Mouse (Mus musculus) hindbrain, postnatal 0 days (tissue): ENCODE measurements around the gene Alpk1. TPM values are rescaled to one million over a fixed set of nuclear protein-coding genes. Genes with fewer than 3 reads are reported as not detected.

Experiments used
- ATAC-seq: fragments of 200-750 bp; cut with Nextera tagmentation; 2 replicates; pipeline ENCODE4 v1.8.0; 2017; ENCODE audit warnings: mild to moderate bottlenecking, moderate TSS enrichment, moderate library complexity
- DNase-seq: peaks from one replicate; pipeline ENCODE4 v3.0.0-alpha.2; 2015; ENCODE audit warnings: low spot score
- H3K27ac ChIP-seq: fragments of 300-500 bp; sonication (generic); 2 replicates; pipeline ENCODE4 v1.5.1; 2014; ENCODE audit warnings: mild to moderate bottlenecking
- H3K27me3 ChIP-seq: fragments of 300-500 bp; sonication (generic); 2 replicates; pipeline ENCODE4 v1.6.1; 2014; ENCODE audit warnings: low read length, mixed read lengths; ENCODE audit not compliant: insufficient read depth
- H3K36me3 ChIP-seq: fragments of 300-500 bp; sonication (generic); 2 replicates; pipeline ENCODE4 v1.6.1; 2014; ENCODE audit warnings: low read length, mixed read lengths; ENCODE audit not compliant: insufficient read depth
- H3K4me1 ChIP-seq: fragments of 300-500 bp; sonication (generic); 2 replicates; pipeline ENCODE4 v1.6.1; 2014; ENCODE audit warnings: antibody characterized with exemption, low read length, mixed read lengths; ENCODE audit not compliant: insufficient read depth
- H3K4me2 ChIP-seq: fragments of 300-500 bp; sonication (generic); 2 replicates; pipeline ENCODE4 v1.6.1; 2014; ENCODE audit warnings: low read depth, mild to moderate bottlenecking, low read length, moderate library complexity, mixed read lengths
- H3K4me3 ChIP-seq: fragments of 300-500 bp; sonication (generic); 2 replicates; pipeline ENCODE4 v1.5.1; 2014; ENCODE audit warnings: low read length
- H3K9ac ChIP-seq: fragments of 300-500 bp; sonication (generic); replicated peaks from 2 replicates; pipeline ENCODE4 v1.6.1; 2014; ENCODE audit warnings: mild to moderate bottlenecking, low read length, moderate library complexity, mixed read lengths
- H3K9me3 ChIP-seq: fragments of 300-500 bp; sonication (generic); 2 replicates; pipeline ENCODE4 v1.6.1; 2016; ENCODE audit warnings: low read length, mixed read lengths
- CTCF ChIP-seq: IDR thresholded peaks from 2 replicates; pipeline ENCODE4 v1.5.1; 2016; ENCODE audit warnings: antibody characterized with exemption, control low read depth, low read depth
- WGBS: fragments of 180-500 bp; shearing (Covaris S2); extraction: QIAGEN DNeasy Blood & Tissue Kit; methylation state at CpG from one replicate; pipeline ENCODE4 v1.1.7; 2014; 5-methylcytosine and 5-hydroxymethylcytosine counted together
- polyA plus RNA-seq: library from polyadenylated mRNA; unstranded; fragments of >200 nt; fragmentation: Nextera tagmentation; extraction: Ambion mirVana; gene quantifications from 2 replicates; pipeline ENCODE4 v1.2.1, GENCODE M21; 2015
- total RNA-seq: library from RNA; depleted of rRNA; stranded (reverse); fragments of >200 nt; gene quantifications from 2 replicates; pipeline ENCODE4 v1.2.3, GENCODE M21; 2014

Gene Alpk1
- total and polyA plus RNA-seq, 2 experiments from 2014 or later: 0.49 to 1.3 TPM

- Histone ChIP-seq H3K9ac (no peak overlapping the region), H3K4me1 (no peaks in the 10 kb centered on the region), H3K27me3 (no peaks in the 10 kb centered on the region), H3K4me3 (no peak overlapping the region), H3K4me2 (no peak overlapping the region), H3K36me3 (peaks cover 19% of the 10 kb centered on the region), H3K27ac (no peak overlapping the region), H3K9me3 (no peaks in the 10 kb centered on the region)
- ATAC-seq (no peak), DNase-seq (no peak)
- TF ChIP-seq CTCF: no peak
- 82% methylated on average over 11 of the region's 11 CpGs for WGBS
Observed at GRCm38 (mm10) chr3:127818694-127819663, 38.7 kb upstream of the Alpk1 start.

- H3K4me1 ChIP-seq: no peaks in the 10 kb centered on the region
- 80% methylated on average over 7 of the region's 7 CpGs for WGBS
- ATAC-seq: no peak
- no peak overlapping the region for H3K9ac ChIP-seq
- peaks cover 32% of the 10 kb centered on the region for H3K36me3 ChIP-seq
- H3K9me3 ChIP-seq: no peaks in the 10 kb centered on the region
- H3K4me3 ChIP-seq: no peak overlapping the region
- no peak overlapping the region for H3K27ac ChIP-seq
- no peak for DNase-seq
- no peak for TF ChIP-seq CTCF
- no peaks in the 10 kb centered on the region for H3K27me3 ChIP-seq
- no peak overlapping the region for H3K4me2 ChIP-seq
Observed at GRCm38 (mm10) chr3:127817120-127817683, 36.9 kb upstream of the Alpk1 start.

- Histone ChIP-seq H3K9ac (no peak overlapping the region), H3K36me3 (peaks cover 57% of the 10 kb centered on the region), H3K27me3 (no peaks in the 10 kb centered on the region), H3K4me2 (no peak overlapping the region), H3K9me3 (no peaks in the 10 kb centered on the region), H3K4me1 (no peaks in the 10 kb centered on the region), H3K27ac (no peak overlapping the region), H3K4me3 (no peak overlapping the region)
- DNase-seq: no peak
- TF ChIP-seq CTCF: no peak
- 88% methylated on average over 7 of the region's 7 CpGs for WGBS
- ATAC-seq: no peak
Observed at GRCm38 (mm10) chr3:127809103-127809502, 28.8 kb upstream of the Alpk1 start.

GRCm38 (mm10) chr3:127807846-127808245 lies 27.5 kb upstream of the Alpk1 start:
- ATAC-seq (no peak), DNase-seq (no peak)
- Histone ChIP-seq H3K4me3 (no peak overlapping the region), H3K4me2 (no peak overlapping the region), H3K4me1 (no peaks in the 10 kb centered on the region), H3K27ac (no peak overlapping the region), H3K36me3 (peaks cover 49% of the 10 kb centered on the region), H3K9me3 (no peaks in the 10 kb centered on the region), H3K9ac (no peak overlapping the region), H3K27me3 (no peaks in the 10 kb centered on the region)
- no peak for TF ChIP-seq CTCF
- 24% methylated on average over 5 of the region's 5 CpGs for WGBS

GRCm38 (mm10) chr3:127805991-127806390 lies 25.7 kb upstream of the Alpk1 start:
- DNase-seq (no peak), ATAC-seq (no peak)
- H3K36me3 ChIP-seq: peaks cover 36% of the 10 kb centered on the region; the same call in 1 of the 2 replicates
- H3K27ac ChIP-seq: no peak overlapping the region
- no peaks in the 10 kb centered on the region for H3K9me3 ChIP-seq
- no peaks in the 10 kb centered on the region for H3K4me1 ChIP-seq
- no peaks in the 10 kb centered on the region for H3K27me3 ChIP-seq
- no peak overlapping the region for H3K9ac ChIP-seq
- H3K4me2 ChIP-seq: no peak overlapping the region
- 91% methylated on average over 6 of the region's 6 CpGs for WGBS
- TF ChIP-seq CTCF: no peak
- no peak overlapping the region for H3K4me3 ChIP-seq

GRCm38 (mm10) chr3:127805071-127805470 lies 24.7 kb upstream of the Alpk1 start:
- Histone ChIP-seq H3K36me3 (peaks cover 30% of the 10 kb centered on the region; the same call in 1 of the 2 replicates), H3K9me3 (no peaks in the 10 kb centered on the region), H3K27me3 (no peaks in the 10 kb centered on the region), H3K4me3 (no peak overlapping the region), H3K4me1 (no peaks in the 10 kb centered on the region), H3K27ac (no peak overlapping the region), H3K4me2 (no peak overlapping the region), H3K9ac (no peak overlapping the region)
- no peak for TF ChIP-seq CTCF
- WGBS: 68% methylated on average over 12 of the region's 12 CpGs
- no peak for ATAC-seq
- DNase-seq: no peak

- peaks cover 25% of the 10 kb centered on the region; the same call in 1 of the 2 replicates for H3K36me3 ChIP-seq
- H3K27me3 ChIP-seq: no peaks in the 10 kb centered on the region
- ATAC-seq: no peak
- H3K4me2 ChIP-seq: no peak overlapping the region
- 89% methylated on average over 4 of the region's 4 CpGs for WGBS
- no peak overlapping the region for H3K4me3 ChIP-seq
- H3K9ac ChIP-seq: no peak overlapping the region
- H3K4me1 ChIP-seq: no peaks in the 10 kb centered on the region
- TF ChIP-seq CTCF: no peak
- DNase-seq: no peak
- no peak overlapping the region for H3K27ac ChIP-seq
- no peaks in the 10 kb centered on the region for H3K9me3 ChIP-seq
Observed at GRCm38 (mm10) chr3:127804439-127804838, 24.1 kb upstream of the Alpk1 start.
